Mouse (Mus musculus) G1E (cell line): ENCODE data around the gene Klk9. TPM values are rescaled to one million over a fixed set of nuclear protein-coding genes. Genes with fewer than 3 reads are reported as not detected.

ENCODE experiments used
- ATAC-seq: 2 replicates; pipeline ENCODE4 v1.8.0; 2016; ENCODE audit warnings: mild to moderate bottlenecking; ENCODE audit not compliant: insufficient number of reproducible peaks, poor library complexity, low FRiP score, severe bottlenecking; ENCODE audit errors: extremely low read depth
- DNase-seq: peaks from one replicate; pipeline ENCODE4 v3.0.0; 2012; ENCODE audit warnings: low spot score
- H3K27me3 ChIP-seq: 2 replicates; pipeline ENCODE4 v1.6.1; 2012; ENCODE audit warnings: mild to moderate bottlenecking, low read length, inconsistent platforms; ENCODE audit not compliant: insufficient read depth
- H3K36me3 ChIP-seq: replicated peaks from 2 replicates; pipeline ENCODE3; 2012; ENCODE audit warnings: mild to moderate bottlenecking, inconsistent platforms
- H3K4me1 ChIP-seq: 2 replicates; pipeline ENCODE4 v1.6.1; 2012; ENCODE audit warnings: low read depth, low read length, inconsistent platforms, mixed read lengths; ENCODE audit not compliant: insufficient read depth
- H3K4me3 ChIP-seq: 2 replicates; pipeline ENCODE4 v1.5.1; 2012; ENCODE audit warnings: low read depth, mild to moderate bottlenecking, inconsistent platforms, low read length, moderate library complexity, mixed read lengths
- H3K9me3 ChIP-seq: replicated peaks from 2 replicates; pipeline ENCODE4 v1.6.1; 2012; ENCODE audit warnings: inconsistent platforms
- CTCF ChIP-seq: IDR thresholded peaks from 2 replicates; pipeline ENCODE4 v1.5.1; 2012; ENCODE audit warnings: low read depth, low read length, inconsistent platforms, mixed read lengths
- GATA1 ChIP-seq: IDR thresholded peaks from 2 replicates; pipeline ENCODE4 v1.6.1; 2012; ENCODE audit warnings: borderline replicate concordance, low read length, inconsistent platforms, mixed read lengths
- GATA2 ChIP-seq: IDR thresholded peaks from 2 replicates; pipeline ENCODE4 v1.6.1; 2012; ENCODE audit warnings: low read depth, low read length, inconsistent platforms, borderline replicate concordance
- POLR2AphosphoS5 ChIP-seq: IDR thresholded peaks from 2 replicates; pipeline ENCODE4 v1.6.1; 2012; ENCODE audit warnings: low read depth, low read length, inconsistent platforms; ENCODE audit not compliant: insufficient replicate concordance
- TAL1 ChIP-seq: conservative IDR thresholded peaks from 2 replicates; pipeline ENCODE4 v1.6.1; 2012; ENCODE audit warnings: low read depth, low read length, inconsistent platforms, mixed read lengths
- polyA plus RNA-seq: library from polyadenylated mRNA; stranded (reverse); fragments of >175 nt; gene quantifications from 2 replicates; pipeline ENCODE4 v1.2.3, GENCODE M21; 2012
- total RNA-seq, 2 experiments: library from RNA; stranded (forward) in 1 of 2; stranded (reverse) in 1 of 2; fragments of 200-1000 nt in 1 of 2; fragments of >200 nt in 1 of 2; fragmentation: Nextera tagmentation in 1 of 2; gene quantifications; 2 replicates each; pipeline ENCODE4 v1.2.3; 2014 to 2017

The Klk9 gene
- not detected in 2 replicates for total RNA-seq (2014; fragmentation: Nextera tagmentation)
- total RNA-seq (2017): 0.06 TPM in 1 of 2 replicates, not detected in the other
- not detected in 2 replicates for polyA plus RNA-seq

DNA sequence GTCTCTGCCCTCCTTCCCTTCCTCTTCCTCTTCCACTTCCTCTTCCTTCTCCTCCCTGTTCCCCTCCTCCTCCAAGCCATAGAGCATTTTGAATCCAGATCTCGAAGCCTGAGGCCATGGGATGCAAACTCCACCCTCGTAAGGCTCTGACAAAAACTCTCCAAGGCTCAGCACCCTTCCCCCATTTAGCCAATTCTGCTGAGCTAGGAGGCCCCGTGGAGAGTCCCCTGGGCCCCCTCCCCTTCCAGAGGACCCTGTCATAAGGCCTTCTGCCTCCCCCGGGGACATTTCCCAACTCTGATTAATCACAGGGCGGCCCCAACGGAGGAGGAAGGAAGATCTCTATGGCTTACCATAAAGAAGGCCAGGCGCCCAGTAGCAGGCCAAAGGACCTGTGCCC lies at the start of gene Klk9:
Gene Klk9 (plus strand): TSS at position 301 of the 400 bp plus-strand sequence.
- no peak within 1 kb of the TSS for H3K4me3 ChIP-seq
- DNase-seq (no peak), ATAC-seq (no peak)
- no peaks in the 10 kb centered on the region for H3K36me3 ChIP-seq
- H3K4me1 ChIP-seq: no peaks in the 10 kb centered on the region
- no peaks in the 10 kb centered on the region for H3K9me3 ChIP-seq
- H3K27me3 ChIP-seq: no peaks in the 10 kb centered on the region
- TF ChIP-seq CTCF: no peak
- TF ChIP-seq GATA1: no peak
- TF ChIP-seq GATA2: no peak
- TF ChIP-seq TAL1: no peak
- no peak for TF ChIP-seq POLR2AphosphoS5

DNA sequence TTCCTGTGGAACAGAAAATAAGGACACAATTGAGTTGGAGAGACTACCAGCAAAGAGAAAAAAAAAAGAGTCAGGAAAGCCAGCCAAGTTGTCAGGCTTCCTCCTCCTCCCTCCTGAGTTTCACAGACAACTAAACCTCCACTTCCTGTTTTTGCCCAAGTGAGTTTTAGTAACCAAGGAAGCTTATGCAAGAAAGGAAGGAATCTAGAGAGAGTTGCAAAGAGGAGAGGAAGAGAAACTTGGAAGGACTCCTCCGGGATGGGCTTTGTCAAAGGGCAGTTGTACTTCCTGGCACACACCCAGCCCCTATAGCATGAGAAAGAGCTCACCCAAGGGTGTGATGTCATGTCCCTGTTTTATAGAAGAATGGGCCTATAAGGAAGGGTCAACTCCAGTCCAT lies 43.9 kb upstream of the Klk9 start:
- Histone ChIP-seq H3K27me3 (no peaks in the 10 kb centered on the region), H3K36me3 (no peaks in the 10 kb centered on the region), H3K4me3 (no peak overlapping the region), H3K4me1 (no peaks in the 10 kb centered on the region), H3K9me3 (no peaks in the 10 kb centered on the region)
- ATAC-seq (no peak), DNase-seq (no peak)
- TF ChIP-seq CTCF (no peak), GATA2 (no peak), GATA1 (no peak), TAL1 (no peak), POLR2AphosphoS5 (no peak)

DNA sequence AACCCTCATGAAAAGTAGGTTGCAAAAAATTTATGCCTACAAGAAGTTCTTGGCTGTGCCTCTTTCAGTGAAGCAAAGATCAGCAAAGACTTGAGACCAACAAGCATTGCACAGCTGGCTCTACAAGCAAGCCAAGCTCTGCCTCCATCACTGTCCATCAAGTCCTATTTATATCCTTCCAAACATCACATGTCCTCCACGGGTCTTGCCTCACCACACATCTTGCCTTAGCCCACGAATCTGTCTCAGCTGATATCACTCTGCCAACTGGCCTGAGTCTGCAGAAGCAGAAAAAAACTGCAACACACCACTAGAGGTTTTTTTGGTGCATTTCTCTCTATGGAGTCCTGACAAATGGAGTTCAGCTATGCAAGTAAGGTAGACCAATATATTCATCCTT lies 38.9 kb upstream of the Klk9 start:
- DNase-seq (no peak), ATAC-seq (no peak)
- Histone ChIP-seq H3K9me3 (no peaks in the 10 kb centered on the region), H3K4me1 (no peaks in the 10 kb centered on the region), H3K36me3 (no peaks in the 10 kb centered on the region), H3K27me3 (no peaks in the 10 kb centered on the region), H3K4me3 (no peak overlapping the region)
- TF ChIP-seq TAL1: no peak

DNA sequence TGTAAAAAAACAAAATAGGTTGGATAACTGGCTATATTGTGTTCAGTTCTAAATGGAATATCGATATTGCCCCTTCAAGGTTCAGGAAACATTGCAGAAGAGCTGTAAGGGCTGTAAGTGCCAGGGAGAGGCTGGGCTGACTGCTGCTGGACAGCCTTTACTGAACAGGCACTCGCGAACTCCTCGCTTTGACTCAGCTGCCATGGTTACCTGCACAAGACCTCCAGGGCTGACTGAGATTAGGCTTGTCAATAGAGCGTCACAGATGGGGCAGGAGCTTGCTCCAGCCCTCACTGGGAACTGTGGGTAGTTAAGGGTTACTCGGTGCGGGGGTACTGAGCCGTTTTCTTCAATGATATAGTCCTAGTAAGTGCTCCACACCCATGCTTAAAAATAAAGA lies 25.2 kb upstream of the Klk9 start:
- H3K9me3 ChIP-seq: no peaks in the 10 kb centered on the region
- H3K4me1 ChIP-seq: no peaks in the 10 kb centered on the region
- no peaks in the 10 kb centered on the region for H3K36me3 ChIP-seq
- H3K27me3 ChIP-seq: no peaks in the 10 kb centered on the region
- TF ChIP-seq CTCF: no peak
- no peak for TF ChIP-seq GATA1
- TF ChIP-seq POLR2AphosphoS5: no peak
- no peak for TF ChIP-seq GATA2
- TF ChIP-seq TAL1: no peak
- DNase-seq (no peak), ATAC-seq (no peak)
- no peak overlapping the region for H3K4me3 ChIP-seq

DNA sequence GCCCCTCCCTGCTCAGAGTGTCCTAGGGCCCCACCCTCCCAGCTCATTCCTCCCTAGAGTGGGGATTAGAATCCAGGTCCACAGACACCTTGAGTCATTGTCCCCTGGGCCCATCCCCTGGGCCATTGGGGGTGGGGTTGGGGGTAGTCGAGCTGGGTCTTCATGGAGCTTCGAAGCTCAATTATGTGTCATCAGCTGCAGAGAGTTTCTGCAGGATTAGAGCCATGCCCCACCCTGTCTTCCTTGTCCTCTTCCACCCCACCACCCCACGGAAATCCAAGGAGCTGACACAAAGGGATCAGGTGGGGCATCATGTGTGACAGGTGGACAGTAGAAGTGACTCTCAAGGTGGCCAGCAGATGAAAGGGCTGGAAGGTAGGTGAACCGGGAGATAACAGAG lies 23.1 kb upstream of the Klk9 start, which contains the start of gene Klk12:
Gene Klk12 (plus strand): TSS at position 301 of the 400 bp plus-strand sequence.
- DNase-seq (no peak), ATAC-seq (no peak)
- no peak for TF ChIP-seq GATA1
- TF ChIP-seq CTCF: no peak
- no peak for TF ChIP-seq POLR2AphosphoS5
- TF ChIP-seq TAL1: no peak
- no peak for TF ChIP-seq GATA2
- Histone ChIP-seq H3K36me3 (no peaks in the 10 kb centered on the region), H3K4me3 (no peak within 1 kb of the TSS), H3K4me1 (no peaks in the 10 kb centered on the region), H3K9me3 (no peaks in the 10 kb centered on the region), H3K27me3 (no peaks in the 10 kb centered on the region)

DNA sequence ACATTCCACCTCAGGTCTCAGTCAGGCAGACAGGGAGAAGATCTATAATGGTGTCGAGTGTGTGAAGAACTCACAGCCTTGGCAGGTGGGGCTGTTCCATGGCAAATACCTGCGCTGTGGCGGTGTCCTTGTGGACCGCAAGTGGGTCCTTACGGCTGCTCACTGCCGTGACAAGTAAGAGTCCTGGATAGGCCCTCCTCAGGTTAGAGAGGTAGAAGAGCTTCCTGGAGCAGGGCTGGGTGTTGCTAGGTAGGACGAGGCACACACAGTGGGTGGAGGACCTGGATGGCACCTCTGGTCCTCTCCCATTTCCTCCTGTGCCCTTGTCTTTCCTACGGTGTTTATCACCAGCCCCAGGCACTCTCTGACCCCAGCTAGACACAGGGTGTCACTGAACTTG lies 22.1 kb upstream of the Klk9 start:
- DNase-seq (no peak), ATAC-seq (no peak)
- Histone ChIP-seq H3K36me3 (no peaks in the 10 kb centered on the region), H3K4me1 (no peaks in the 10 kb centered on the region), H3K4me3 (no peak overlapping the region), H3K9me3 (no peaks in the 10 kb centered on the region), H3K27me3 (no peaks in the 10 kb centered on the region)
- no peak for TF ChIP-seq TAL1
- no peak for TF ChIP-seq CTCF
- TF ChIP-seq POLR2AphosphoS5: no peak
- TF ChIP-seq GATA2: no peak
- no peak for TF ChIP-seq GATA1

DNA sequence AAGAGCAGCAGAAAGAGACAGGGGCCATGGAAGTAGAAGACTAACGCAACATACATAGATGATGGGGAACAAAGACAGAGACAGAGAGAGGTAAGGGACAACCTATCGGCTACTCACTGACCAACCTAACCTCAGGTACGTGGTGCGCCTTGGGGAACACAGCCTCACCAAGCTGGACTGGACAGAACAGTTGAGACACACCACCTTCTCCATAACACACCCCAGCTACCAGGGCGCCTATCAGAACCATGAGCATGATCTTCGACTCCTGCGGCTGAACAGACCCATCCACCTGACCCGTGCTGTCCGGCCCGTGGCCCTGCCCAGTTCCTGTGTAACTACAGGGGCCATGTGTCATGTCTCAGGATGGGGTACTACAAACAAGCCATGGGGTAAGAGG lies 21.0 kb upstream of the Klk9 start:
- Histone ChIP-seq H3K36me3 (no peaks in the 10 kb centered on the region), H3K4me1 (no peaks in the 10 kb centered on the region), H3K9me3 (no peaks in the 10 kb centered on the region), H3K4me3 (no peak overlapping the region), H3K27me3 (no peaks in the 10 kb centered on the region)
- ATAC-seq (no peak), DNase-seq (no peak)
- no peak for TF ChIP-seq TAL1
- TF ChIP-seq POLR2AphosphoS5: no peak
- no peak for TF ChIP-seq CTCF
- no peak for TF ChIP-seq GATA2
- TF ChIP-seq GATA1: no peak
